Mouse (Mus musculus) C2C12 (cell line): ENCODE data around the gene Rnf145.
"Not testable (repeated sequence)": the region's sequence is repeated elsewhere in the genome, so short reads cannot be mapped to it uniquely, and the experiment has no call there.

Experiments
- CEBPB ChIP-seq: IDR thresholded peaks from one replicate; pipeline ENCODE4 v1.6.1; 2011; ENCODE audit warnings: low read depth, mild to moderate bottlenecking, control low read depth, moderate library complexity
- CTCF ChIP-seq: IDR thresholded peaks from one replicate; pipeline ENCODE4 v1.5.1; 2011; ENCODE audit not compliant: control insufficient read depth, insufficient read depth, insufficient read length
- USF1 ChIP-seq: IDR thresholded peaks from one replicate; pipeline ENCODE4 v1.6.1; 2011; ENCODE audit warnings: low read depth, mild to moderate bottlenecking, control low read depth, moderate library complexity

DNA sequence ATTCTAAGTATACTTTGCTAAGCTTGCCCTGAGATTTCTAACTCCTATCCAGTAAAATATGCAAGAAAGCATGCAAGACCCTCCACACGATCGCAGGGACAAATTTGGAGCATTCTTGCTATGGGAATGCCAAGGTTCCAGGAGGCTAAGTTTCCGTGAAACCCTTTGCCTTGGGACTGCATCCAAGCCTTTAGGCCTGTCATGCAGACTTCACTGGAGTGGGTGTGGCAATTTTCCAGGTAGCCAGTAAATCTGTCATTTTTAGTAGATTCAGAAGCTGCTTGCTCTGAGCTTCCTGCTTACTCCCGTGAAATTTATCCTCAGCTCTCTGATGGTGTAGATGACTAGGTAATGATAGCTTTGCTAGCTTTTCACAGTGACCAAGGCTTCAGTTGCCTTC is 51.6 kb downstream of the Rnf145 start:
- not testable (repeated sequence) for TF ChIP-seq CTCF, USF1, CEBPB
